Mouse (Mus musculus) MN1 (cell line): ENCODE data around the gene Rrp1b.
"Not testable (repeated sequence)": the region's sequence is repeated elsewhere in the genome, so short reads cannot be mapped to it uniquely, and the experiment has no call there.

Source experiments
- DNase-seq: peaks from one replicate; pipeline ENCODE4 v3.0.0-alpha.2; 2016; ENCODE audit warnings: low spot score

Gene Rrp1b

GRCm38 (mm10) chr17:32091364-32092240 lies 55.7 kb downstream of the Rrp1b start:
- peak; percentile 94 for DNase-seq

- DNase-seq = no peak
These were observed 56.3 kb downstream of the Rrp1b start for GRCm38 (mm10) chr17:32092241-32092619.

- no peak for DNase-seq
These were observed 57.0 kb downstream of the Rrp1b start for GRCm38 (mm10) chr17:32092895-32093294.

- DNase-seq = peak; percentile 46
These were observed 61.8 kb downstream of the Rrp1b start for GRCm38 (mm10) chr17:32097676-32098075.

GRCm38 (mm10) chr17:32098905-32099304 lies 63.0 kb downstream of the Rrp1b start:
- DNase-seq = not testable (repeated sequence)

GRCm38 (mm10) chr17:32099574-32099942 lies 63.7 kb downstream of the Rrp1b start:
- DNase-seq = no peak

GRCm38 (mm10) chr17:32099943-32100586 lies 64.2 kb downstream of the Rrp1b start:
- no peak for DNase-seq

GRCm38 (mm10) chr17:32103054-32103453 lies 67.2 kb downstream of the Rrp1b start:
- no peak for DNase-seq

- DNase-seq = no peak
These were observed 70.5 kb downstream of the Rrp1b start for GRCm38 (mm10) chr17:32106358-32106757.

GRCm38 (mm10) chr17:32107877-32108276 lies 72.0 kb downstream of the Rrp1b start:
- no peak for DNase-seq

GRCm38 (mm10) chr17:32108320-32109011 lies 72.6 kb downstream of the Rrp1b start:
- not testable (repeated sequence) for DNase-seq

GRCm38 (mm10) chr17:32109201-32109940 lies 73.5 kb downstream of the Rrp1b start:
- DNase-seq = no peak

GRCm38 (mm10) chr17:32110424-32110823 lies 74.5 kb downstream of the Rrp1b start:
- DNase-seq = peak; percentile 48

- DNase-seq = no peak
These were observed 75.3 kb downstream of the Rrp1b start for GRCm38 (mm10) chr17:32110980-32111780.
